Mouse (Mus musculus): Measurements from ENCODE around the gene Safb.

DNA sequence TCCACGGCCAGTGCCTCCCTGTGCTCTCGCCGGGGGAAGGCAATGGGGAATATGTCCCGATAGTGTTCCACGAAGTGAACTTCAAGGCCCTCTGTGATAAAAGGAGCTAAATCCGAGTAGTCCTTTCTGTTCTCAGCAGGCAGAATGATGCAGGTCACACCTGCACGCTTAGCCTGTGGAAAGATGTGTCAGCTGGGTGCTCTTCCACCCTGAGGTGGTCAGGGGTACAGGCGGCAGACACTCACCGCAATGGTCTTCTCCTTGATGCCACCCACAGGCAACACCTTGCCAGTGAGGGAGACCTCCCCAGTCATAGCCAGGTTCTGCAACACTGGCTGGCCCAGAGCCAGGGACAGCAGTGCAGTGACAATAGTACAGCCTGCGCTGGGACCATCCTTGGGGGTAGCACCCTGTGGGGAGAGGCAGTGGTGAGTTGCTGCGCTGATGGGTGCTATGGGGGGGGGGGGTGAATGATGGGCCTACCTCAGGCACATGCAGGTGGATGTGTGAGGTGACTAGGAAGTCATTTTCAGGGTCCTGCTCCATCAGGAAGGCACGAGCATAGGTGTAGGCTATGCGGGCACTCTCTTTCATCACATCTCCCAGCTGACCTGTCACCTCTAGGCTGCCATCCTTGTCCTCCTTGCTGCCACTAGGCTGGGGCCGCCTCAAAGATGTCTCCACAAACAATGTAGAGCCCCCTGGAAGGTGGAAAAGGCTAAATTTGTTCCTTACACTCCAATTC is 29.9 kb downstream of the Safb start:
- TF ChIP-seq CTCF (IDR thresholded peaks at IDR 0.05; ENCODE audit: extremely low read depth, insufficient read depth, insufficient read length, insufficient replicate concordance), result no peak
- TF ChIP-seq POLR2A (IDR thresholded peaks at IDR 0.05; ENCODE audit: low read depth, low read length), result no peak

All from spleen, adult 2 months (tissue).